Mouse (Mus musculus) C3H10T1/2 (cell line): ENCODE measurements around the gene Gbx2. TPM values are rescaled to one million over a fixed set of nuclear protein-coding genes. Genes with fewer than 3 reads are reported as not detected.

Source experiments
- polyA plus RNA-seq, 2 experiments: library from polyadenylated mRNA; unstranded; fragments of >200 nt; fragmentation: generic; extraction: Trizol; gene quantifications; one replicate each; pipeline ENCODE4 v1.2.1; 2012; ENCODE audit warnings: missing spikeins in 2 of 2

Gene Gbx2
- polyA plus RNA-seq = not detected

DNA sequence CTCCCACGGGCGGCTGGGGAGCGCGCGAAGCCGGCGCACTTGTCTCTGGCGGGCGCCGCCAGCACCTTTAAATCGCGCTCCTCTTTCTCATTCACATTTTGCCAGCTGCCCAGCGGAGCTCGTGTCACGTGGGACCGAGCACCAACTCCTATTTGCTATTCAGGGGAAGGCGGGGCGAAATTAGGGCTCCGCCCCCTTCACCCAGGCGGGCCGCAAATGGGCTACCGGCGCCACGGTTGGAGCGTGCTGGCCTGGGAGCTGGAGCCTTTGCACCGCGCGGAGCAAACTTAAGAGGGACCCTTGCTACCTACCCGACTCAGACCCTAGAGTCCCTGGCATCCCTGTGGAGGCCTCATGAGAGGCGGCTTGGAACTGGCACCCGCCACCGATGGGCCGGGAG is at the start of gene Gbx2:
TSS of gene Gbx2 (minus strand) at position 60 of the 400 bp plus-strand sequence.

Other genes with a start within 250 kb of the Gbx2 start
- gene Asb18, start 83.5 kb upstream of the Gbx2 start, polyA plus RNA-seq = not detected
- gene Iqca, start 222.2 kb upstream of the Gbx2 start, polyA plus RNA-seq = not detected